Mouse (Mus musculus) retina, adult 2 months (tissue): ENCODE measurements around the gene Trpt1.
"Not testable (repeated sequence)": the region's sequence is repeated elsewhere in the genome, so short reads cannot be mapped to it uniquely, and the experiment has no call there.

Experiments used
- DNase-seq: peaks from one replicate; pipeline ENCODE4 v3.0.0-alpha.2; 2012; ENCODE audit warnings: low read depth, low spot score

Gene Trpt1

GRCm38 (mm10) chr19:6974211-6975205 lies 21.4 kb upstream of the Trpt1 start, which contains the start of gene Ppp1r14b:
TSS of gene Ppp1r14b (plus strand) at chr19:6974968.
- DNase-seq: no peak

GRCm38 (mm10) chr19:6975537-6976521 lies 20.1 kb upstream of the Trpt1 start, which contains the start of gene Plcb3:
TSS of gene Plcb3 (minus strand) at chr19:6976470.
- DNase-seq: no peak

DNA sequence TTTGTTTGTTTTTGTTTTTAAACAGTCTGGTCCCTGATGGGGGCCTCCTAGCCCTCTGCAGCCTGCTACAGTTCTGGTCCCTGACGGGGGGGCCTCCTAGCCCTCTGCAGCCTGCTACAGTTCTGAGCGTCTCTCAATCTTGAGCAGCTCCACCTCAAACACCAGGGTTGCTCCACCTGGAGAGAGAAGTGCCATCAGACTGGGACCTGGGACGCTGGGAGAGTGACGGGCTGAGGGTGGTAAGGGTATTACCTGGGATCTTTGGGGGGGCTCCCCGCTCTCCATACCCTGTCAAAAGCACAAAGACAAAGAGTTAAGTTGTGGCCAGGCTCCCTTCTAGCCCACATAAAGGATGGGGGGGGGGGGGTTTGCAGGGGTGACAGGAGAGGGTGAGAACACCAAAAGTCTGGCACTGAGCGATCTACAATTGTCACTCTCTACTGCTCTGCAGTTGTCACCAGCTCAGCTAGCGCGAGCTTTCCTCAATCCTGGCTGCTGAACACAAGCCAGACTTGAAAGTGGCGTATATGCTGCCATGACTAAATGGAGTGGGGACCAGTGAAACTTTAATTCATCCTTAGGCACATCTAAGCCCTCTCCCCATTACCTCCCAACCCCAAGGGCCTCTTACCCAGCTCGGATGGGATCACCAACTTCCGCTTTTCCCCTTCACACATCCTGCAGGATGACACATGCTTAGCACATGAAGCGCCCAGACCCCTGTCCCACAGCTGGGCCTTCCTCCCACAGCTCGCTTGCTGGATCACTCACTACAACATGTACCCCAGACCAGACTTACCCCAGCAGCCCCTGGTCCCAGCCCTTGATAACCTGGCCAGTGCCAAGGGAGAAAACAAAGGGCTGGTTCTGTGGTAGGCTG lies 17.9 kb upstream of the Trpt1 start:
- no peak for DNase-seq

DNA sequence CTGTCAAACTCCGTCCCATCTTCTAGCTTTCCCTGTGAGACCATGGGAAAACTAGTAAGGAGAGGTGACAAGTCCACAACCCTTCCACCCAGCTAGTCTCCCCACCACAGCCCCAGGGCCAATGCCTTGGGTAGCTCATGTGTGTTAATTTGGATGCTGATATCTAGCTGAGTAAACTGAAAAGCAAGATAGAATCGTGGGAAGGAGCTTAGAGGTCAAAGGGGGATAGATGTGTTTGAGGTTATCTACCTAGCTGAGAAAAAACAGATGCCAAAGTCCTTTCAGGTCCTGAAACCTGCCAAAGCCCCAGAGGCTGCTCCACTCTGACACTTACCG lies 17.3 kb upstream of the Trpt1 start:
- DNase-seq: no peak

DNA sequence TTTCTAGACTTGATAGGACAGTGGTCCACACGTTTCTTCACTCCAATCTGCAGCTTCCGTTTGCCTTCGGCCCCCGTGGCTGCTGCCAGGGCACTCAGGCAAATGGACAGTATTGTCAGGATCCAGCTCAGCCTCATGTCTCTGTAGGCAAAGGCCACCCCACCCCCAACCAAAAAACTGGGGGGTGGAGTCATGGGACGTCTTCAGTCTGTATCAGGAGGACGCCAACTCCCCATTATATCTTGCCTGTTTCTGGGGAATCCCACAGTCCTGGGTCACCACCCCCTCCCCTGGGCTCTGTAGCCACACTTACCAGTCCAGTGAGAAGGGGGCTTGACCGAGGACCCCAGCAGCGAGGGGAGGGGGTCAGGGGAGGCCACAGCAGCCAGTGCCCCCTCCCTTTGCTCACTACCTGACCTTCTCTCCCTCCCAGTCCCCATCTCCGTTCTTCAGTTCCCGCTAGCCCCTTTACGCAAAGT lies 16.9 kb upstream of the Trpt1 start:
- DNase-seq: no peak

- peak; percentile 97 for DNase-seq
These were observed 16.2 kb upstream of the Trpt1 start for GRCm38 (mm10) chr19:6979486-6980380.

DNA sequence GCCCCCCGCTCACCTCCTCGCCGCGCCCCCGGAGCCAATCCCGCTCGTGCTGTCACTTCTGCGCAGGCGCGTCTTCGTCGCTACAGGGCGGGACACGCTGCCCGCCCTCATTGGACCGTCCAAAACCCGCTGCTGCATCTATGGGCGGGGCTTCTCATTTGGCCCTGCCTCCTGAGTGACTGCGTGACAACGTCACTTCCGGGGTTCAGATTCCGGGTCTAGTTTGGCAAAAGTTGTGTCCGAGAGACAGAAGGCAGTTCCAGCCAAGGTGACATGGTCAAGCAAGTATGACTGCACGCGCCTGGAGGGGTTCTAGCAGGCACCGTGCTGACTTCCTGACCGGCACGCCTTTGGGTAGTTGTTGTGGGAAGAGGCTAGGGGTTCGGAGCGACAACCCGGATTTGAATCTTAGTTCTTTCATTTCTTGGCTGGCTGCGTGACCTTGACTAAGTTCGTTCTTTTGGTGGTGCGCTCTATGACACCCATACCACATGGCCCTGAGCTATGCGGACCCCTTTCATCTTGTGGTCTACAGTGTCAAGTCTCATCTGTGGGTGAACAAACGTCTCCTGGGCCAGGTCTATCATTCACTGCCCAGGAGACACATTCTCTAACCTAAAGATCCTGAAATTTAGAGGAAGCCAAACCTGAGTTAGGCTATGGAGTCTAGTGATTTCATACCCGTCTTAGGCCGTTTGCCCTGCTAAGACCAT lies 15.4 kb upstream of the Trpt1 start, which contains the start of gene Fkbp2:
Gene Fkbp2 (minus strand): TSS at position 121 of the 713 bp plus-strand sequence.
- peak; percentile 98 for DNase-seq

DNA sequence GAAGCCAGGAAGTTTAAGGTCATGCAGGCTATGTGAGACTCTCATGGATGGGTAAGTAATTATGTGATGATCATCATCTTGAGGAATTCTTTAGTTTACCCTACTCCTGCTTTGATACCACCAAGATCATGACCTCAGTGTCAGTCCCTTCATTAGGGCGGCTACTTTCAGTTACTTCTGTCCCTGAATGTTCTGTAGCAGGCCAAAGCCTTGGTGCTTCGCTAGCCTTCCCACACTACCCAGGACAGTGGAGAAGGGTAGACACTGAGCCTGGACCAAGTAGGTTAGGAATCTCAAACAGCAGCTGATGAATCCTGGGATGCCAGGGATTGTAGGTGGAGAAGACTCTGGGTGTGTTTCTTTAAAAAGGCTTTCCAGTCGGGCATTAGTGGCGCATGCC lies 14.5 kb upstream of the Trpt1 start:
- DNase-seq: no peak

DNA sequence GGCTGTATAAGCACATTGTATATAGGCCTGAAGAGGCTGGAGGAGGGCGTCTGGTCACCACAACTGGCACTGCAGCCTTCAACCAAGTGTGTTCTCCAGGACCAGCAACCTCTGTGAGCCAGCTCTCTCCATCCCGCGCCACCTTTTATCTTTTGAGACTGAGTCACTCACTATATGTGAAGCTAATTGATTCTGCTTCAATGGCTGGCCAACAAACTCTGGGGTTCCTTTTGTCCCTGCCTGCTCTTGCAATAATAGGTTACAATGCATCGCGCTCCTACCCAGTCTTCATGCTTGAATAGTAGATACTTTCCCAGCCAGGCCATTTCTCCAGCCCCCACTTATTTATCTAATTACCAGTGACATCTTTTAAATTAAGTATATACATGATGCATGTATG lies 12.3 kb upstream of the Trpt1 start:
- DNase-seq: no peak

DNA sequence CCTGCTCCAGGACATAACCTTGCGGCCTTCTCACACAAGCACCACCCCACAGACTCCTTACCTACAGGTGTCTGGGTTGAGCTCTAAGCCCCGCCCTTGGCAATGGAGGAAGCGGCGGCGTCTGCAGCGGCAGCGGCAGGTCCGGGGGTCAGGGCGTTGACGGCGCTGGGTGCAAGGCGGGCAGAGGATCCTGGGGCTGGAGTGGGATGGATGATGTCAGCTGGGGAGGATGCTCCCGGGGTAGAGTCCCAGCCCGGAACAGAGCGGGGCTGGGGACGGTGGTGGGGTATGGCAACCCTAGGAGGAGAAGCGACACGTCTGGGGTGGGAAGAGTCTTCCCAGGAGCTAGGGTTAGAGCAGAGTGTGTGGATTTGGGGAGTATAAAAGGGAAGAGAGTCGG lies 10.6 kb upstream of the Trpt1 start:
- no peak for DNase-seq

DNA sequence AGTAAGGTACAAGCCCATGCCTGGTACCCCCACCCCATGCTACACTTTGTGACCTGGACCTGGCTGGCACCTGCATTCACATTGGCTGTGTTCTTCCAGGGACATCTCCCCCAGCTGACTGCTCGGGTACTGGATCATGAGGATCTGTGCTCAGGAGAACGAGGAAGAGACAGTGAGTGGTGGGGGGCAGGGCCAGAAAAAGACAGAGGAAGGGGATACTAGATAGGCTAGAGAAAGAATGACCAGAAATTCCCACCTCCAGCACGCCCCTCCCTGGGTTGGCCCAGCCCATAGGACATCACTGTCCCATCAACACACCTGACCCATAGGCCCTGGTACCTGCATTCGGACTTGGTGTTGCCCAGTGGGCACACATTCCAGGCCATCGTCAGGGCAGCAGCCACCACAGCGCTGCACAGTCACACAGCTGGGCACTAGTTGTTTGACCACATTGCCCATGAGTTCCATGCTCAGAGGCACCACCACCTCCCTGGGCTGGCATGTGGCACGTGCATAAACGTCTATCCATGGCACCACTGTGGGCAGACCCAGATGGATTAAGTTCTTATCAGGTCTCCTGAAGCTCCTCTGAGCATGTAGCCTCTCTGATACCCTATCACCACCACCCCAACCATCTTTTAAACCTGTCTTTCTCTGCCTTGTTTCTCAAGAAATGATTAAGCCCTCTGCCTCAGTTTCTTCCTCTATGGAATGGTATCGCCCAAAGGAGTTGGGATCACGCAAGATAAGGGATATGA lies 9.8 kb upstream of the Trpt1 start:
- DNase-seq: no peak

- no peak for DNase-seq
These were observed 8.6 kb upstream of the Trpt1 start, which contains the start of gene Vegfb for GRCm38 (mm10) chr19:6987061-6987903. TSS of gene Vegfb (minus strand) at chr19:6987651.

GRCm38 (mm10) chr19:6987904-6988285 lies 8.0 kb upstream of the Trpt1 start:
- no peak for DNase-seq

- no peak for DNase-seq
These were observed 6.7 kb upstream of the Trpt1 start for GRCm38 (mm10) chr19:6989251-6989650.

DNA sequence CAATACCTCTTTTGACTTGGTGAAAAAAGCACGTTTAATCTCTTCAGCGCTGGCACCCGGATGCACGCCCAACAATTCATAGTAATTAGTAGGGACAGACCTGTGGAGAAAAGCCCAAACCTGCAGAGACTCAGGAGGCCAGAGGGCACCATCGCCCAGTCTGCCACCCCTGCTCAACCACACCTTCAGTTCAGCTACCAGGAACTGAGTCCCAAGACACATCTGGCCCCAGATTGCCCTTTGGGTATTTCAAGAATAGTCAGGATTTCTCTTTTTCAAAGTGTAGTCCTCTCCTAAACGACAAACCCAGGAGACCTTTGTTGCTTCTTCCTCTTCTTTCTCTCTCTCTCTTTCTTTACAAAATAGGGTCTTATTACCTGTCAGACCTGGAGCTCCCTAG lies 5.2 kb upstream of the Trpt1 start:
- no peak for DNase-seq

DNA sequence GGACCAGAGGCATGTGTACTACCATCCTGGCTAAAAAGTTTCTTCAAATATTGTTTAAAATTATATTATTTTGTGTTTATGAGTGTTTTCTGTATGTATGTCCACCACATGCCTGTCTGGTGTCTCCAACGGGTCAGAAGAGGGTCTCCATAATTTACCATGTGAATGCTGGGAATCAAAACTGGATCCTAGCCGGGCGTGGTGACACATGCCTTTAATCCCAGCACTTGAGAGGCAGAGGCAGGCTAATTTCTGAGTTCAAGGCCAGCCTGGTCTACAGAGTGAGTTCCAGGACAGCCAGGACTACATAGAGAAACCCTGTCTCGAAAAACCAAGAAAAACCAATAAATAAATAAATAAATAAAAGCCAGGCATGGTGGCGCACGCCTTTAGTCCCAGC lies 4.8 kb upstream of the Trpt1 start:
- not testable (repeated sequence) for DNase-seq
